Mouse (Mus musculus): Measurements from ENCODE around the gene Psme2. TPM values are rescaled to one million over a fixed set of nuclear protein-coding genes. Genes with fewer than 3 reads are reported as not detected.
A peak's percentile ranks its signal among the peaks of the same experiment; 100 is the strongest.

The Psme2 gene
- total RNA-seq, 2 experiments from 2014 or later: 400 to 422 TPM

DNA sequence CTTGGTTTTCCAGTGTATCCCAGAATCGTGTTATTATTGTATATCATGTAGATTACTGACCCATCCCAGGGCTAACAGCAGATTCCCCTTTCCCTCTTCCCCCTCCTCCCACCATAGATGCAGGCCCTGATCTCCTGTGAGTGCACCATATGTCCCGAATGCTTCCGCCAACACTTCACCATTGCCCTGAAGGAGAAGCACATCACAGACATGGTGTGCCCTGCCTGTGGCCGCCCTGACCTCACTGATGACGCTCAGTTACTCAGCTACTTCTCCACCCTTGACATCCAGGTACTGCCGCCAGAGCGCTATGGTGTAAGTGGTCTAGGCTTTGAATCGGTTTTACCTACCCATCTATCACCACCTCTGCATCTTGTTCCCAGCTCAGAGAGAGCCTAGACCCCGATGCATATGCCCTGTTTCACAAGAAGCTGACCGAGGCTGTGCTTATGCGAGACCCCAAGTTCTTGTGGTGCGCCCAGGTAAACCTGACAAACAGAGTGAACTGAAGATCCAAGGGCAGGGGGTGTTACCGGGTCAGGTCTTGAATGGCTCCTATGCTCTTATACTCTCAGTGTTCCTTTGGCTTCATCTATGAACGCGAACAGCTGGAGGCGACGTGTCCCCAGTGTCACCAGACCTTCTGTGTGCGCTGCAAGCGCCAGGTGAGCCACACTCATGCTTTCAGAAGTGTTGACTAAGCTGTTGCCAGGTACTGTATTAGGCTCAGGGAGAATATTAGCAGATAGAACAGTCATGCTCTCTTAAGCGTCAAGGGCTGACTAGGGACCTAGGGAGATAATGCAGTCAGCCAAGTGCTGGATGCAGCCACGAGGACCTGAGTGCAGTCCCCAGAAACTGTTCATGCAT, 7.8 kb upstream of the Psme2 start:
- DNase-seq (ENCODE audit: low spot score in 2 of 2): no peak

DNA sequence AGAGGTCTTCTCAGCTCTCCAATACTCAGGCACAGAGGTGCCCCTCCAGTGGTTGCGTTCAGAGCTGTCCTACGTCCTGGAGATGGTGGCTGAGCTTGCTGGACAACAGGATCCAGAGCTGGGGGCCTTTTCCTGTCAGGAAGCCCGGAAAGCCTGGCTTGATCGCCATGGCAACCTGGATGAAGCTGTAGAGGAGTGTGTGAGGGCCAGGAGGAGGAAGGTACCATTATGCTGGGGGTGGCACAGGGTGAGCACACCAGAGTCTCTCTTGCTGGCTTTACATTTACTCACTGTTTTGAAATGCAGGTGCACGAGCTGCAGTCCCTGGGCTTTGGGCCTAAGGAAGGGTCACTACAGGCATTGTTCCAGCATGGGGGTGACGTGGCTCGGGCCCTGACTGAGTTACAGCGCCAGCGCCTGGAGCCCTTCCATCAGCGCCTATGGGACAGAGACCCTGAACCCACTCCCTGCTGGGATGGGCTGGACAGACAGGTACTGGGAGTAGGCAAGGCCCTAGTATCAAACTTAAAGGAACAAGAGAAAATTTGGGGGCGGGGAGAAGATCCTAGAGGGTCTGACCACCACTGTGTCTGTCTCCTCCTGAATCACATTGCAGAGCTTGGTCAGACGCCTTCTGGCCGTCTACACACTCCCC, 5.2 kb upstream of the Psme2 start:
- no peak for DNase-seq (ENCODE audit: low spot score in 2 of 2)

DNA sequence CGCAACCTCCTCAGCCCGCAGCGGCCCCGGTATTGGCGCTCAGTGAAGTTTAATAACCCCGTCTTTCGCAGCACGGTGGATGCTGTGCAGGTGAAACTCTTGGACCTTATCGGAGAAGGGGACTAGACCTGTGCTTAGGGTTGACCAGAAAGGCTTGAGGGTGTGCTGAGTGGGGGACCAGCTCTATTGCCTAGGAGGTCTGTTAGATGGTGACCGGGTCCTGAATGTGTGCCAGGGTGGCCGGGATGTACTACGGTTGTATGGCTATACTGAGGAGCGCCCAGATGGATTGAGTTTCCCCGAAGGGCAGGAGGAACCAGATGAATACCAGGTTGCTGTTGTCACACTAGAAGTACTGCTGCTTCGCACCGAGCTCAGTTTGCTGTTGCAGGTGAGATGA, 1.3 kb upstream of the Psme2 start:
- DNase-seq (ENCODE audit: low spot score in 2 of 2): no peak

DNA sequence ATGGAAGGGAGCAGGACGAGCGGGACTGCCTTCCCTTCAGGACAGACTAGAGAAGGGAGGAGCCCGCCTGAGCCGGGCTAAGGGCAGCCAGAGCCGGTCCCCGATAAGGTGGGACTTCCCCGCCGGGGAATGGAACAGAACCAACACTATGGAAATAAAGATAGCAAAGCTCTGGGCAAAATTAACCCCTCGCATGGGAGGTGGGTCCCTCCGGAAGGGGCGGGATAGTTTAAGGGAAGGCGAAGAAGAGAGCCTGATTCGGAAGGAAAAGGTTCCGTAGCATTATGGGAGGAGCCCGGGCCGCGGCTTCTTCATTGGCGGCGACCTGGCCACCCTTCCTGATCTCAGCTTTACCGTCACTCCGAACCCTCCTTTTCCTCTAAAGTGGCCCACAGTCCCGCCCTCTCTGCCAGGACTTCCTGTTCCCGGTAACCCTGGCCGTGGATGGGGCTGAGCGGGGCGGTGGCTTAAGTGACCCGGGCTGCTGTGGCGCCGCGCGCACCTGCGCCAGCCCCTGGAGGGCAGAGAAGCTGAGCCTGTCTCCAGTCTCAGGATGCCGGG, 498 bp upstream of the Psme2 start, which contains the start of gene Rnf31:
Gene Rnf31 (plus strand): TSS at position 378 of the 561 bp plus-strand sequence.
- DNase-seq (ENCODE audit: low spot score in 2 of 2): peak; percentile 85

DNA sequence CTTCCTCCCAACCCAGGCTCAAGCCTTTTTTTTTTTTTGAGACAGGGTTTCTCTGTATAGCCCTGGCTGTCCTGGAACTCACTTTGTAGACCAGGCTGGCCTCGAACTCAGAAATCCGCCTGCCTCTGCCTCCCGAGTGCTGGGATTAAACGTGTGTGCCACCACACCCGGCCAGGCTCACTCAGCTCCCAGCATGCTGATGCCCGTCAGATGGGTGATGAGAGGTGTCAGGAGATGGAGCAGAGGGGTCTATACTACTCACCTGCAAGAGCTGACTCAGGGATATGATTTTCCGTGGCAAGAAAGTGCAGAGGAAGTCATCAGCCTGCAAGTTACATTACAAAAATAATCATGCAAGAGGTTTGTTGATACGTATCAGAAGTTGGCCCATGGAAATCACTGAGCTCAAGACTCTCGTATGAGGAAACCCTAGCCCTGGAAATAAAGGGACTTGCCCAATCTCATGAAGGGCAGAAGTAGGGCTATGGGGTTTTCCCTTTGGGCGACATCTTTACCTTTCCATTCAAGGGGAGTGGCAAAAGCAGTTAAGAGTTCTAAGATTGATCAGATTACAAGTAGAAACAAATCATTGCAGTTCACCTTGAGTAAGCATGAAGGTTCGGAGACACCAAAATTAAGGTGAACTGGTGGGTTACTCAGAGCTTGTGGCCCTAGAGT, 1.0 kb downstream of the Psme2 start:
- no peak for DNase-seq (ENCODE audit: low spot score in 2 of 2)

DNA sequence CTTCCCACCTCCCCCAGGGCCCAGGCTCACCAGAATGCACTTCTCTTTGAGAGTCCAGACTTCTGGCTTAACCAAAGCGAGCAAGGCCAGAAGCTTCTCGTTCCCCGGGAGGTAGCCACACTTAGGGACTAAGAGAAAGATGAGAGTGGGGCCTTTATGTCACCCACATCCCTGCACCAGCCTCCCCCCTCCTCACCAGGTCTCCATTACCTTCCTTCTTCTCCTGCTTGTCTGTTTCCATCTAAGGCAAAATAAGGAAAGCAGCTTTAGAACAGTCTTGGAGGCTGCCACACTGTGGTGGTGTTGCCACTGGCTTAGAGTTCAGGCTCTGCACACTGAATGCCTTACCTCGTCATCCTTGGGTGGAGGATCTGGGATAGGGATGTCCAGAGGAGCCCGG, 1.6 kb downstream of the Psme2 start:
- DNase-seq (ENCODE audit: low spot score in 2 of 2): no peak

DNA sequence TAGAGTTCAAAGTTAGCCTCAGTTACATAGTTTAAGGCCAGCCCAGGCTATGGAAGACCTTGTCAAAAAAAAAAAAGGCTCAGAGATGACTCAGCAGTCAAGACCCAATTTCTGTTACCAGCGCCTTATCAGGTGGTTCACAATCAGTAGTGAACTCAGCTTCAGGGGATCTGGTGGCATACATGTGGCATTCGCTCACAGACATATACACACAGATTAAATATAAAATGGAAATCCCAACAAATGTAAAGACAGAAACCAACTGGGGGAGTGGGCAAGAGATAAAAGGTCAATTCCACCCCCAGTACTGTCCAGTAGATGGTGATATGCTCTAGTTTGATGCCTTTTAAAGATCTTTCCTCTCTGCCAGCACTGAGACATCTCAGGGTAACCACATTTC, 4.8 kb downstream of the Psme2 start:
- DNase-seq (ENCODE audit: low spot score in 2 of 2): no peak

DNA sequence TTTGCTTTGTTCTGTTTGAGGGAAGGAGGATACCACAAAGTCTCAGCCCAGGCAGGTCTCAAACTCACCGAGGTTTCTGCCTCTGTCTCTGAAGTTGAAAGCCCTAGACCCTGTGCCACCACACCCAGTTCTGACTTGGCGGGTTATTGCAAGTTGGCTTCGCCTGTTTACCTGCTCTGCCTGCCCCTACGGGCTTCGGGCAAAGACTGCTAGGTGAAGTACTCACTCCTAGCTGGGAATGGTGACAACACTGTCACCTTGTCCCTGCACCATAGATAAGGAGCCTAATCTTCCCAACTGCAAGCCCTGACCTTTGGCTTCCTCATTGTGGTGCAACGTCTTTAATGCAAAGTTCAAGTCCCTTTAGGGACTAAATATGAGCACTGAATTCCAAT, 5.3 kb downstream of the Psme2 start:
- no peak for DNase-seq (ENCODE audit: low spot score in 2 of 2)

DNA sequence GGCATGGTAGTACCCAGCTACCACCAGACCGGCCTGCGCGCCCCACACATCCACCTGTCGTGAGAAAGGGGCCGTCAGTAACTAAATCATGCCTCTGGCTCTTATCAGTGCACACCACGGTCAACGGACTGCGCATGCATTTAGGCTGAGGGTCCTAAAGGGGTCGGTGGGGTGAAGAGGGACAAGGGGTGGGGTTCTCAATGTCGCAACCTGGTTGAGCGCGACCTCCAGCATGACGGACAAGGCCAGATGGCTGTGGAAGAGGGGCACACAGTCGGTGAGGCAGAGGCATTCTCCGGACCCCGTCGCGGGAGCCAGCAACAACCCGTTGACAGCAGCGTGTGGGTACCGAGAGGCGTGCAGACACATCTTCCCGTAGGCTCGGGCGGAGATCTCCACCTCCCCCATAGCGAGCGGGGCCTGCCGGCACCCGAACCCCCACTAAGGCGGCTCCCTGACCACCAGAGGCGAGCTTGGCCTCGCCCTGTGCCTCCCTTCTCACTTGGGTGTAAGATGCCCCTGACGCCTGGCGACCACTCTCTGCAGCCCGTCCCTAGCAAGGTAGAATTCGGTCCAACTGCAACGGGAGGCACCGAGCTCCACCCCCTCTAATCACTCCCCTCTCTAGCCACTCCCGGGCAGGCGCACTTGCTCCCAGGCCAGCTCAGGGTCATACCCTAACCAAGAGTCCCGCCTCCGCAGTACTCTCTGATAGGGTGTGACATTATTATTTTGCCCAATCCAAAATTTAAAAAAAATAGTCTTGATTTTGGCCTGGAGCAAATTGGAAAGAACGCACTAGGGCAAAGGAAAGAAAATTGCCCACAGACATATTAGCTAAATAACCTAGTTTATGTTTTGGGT, 6.0 kb downstream of the Psme2 start, which contains the start of gene Emc9:
Gene Emc9 (minus strand): TSS at position 601 of the 864 bp plus-strand sequence.
- DNase-seq (ENCODE audit: low spot score in 2 of 2): peak; percentile 73 to 80

DNA sequence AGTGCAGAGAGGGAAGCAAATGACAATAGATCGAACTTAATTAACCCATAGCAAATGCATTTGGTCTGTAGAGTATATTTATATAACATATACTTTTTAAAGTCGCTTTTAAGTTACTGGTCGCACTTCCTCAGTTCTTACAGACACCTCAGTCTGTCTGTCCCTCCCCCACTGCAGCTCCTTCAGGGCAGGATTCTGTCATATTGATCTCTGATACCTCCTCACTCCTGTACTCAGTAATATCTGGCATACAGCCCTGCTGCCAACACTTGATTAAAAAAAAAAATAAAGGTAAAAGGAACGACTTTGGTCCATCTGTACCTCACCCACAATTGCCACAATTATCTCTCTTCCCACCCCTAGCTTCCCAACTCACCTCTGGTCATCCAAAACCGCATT, 6.6 kb downstream of the Psme2 start:
- no peak for DNase-seq (ENCODE audit: low spot score in 2 of 2)

DNA sequence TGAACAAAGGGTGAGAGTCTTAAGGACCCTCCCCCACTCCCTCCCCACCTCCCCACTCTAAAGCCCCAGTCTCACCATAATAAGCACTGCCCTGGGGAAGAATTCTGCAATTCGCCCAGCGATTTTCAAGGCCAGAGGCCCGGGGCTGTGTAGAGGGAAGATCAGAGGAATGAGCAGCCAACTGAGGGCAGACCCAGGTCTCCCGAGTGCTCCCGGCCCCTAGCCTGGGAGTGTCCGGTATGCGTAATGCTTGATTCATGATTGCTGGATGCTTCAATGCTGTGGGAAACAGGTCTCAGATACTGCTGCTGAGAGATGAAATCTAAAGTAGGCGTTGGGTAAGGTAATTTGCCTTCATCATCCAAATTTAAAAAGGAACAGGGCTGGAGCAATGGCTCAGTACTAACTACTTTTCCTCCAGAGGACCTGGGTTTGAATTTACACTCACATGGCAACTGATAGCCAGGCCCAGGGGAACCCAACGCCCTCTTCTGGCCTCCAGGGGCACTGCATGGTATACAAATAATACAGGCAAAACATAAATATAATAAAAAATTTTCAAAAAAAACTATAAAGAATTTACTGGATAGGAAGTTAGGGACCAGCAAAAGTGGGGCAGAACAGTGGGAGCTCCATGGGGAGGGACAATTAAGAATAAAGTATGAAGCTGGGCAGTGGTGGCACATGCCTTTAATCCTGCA, 8.8 kb downstream of the Psme2 start:
- DNase-seq (ENCODE audit: low spot score in 2 of 2): no peak

DNA sequence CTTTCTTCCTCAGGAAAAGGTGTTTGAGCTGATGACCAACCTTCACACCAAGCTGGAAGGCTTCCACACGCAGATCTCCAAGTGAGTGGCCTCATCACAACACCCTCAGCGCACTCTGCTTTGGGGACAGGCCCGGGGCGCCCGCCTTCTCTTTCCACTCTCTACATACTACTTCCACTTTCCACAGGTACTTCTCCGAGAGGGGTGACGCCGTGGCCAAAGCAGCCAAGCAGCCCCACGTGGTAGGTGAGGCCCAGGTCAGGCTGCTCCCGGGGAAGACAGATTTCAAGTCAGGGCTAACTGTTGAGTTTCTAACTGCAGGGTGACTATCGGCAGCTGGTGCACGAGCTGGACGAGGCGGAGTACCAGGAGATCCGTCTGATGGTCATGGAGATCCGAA, 10.2 kb downstream of the Psme2 start:
- DNase-seq (ENCODE audit: low spot score in 2 of 2): no peak

DNA sequence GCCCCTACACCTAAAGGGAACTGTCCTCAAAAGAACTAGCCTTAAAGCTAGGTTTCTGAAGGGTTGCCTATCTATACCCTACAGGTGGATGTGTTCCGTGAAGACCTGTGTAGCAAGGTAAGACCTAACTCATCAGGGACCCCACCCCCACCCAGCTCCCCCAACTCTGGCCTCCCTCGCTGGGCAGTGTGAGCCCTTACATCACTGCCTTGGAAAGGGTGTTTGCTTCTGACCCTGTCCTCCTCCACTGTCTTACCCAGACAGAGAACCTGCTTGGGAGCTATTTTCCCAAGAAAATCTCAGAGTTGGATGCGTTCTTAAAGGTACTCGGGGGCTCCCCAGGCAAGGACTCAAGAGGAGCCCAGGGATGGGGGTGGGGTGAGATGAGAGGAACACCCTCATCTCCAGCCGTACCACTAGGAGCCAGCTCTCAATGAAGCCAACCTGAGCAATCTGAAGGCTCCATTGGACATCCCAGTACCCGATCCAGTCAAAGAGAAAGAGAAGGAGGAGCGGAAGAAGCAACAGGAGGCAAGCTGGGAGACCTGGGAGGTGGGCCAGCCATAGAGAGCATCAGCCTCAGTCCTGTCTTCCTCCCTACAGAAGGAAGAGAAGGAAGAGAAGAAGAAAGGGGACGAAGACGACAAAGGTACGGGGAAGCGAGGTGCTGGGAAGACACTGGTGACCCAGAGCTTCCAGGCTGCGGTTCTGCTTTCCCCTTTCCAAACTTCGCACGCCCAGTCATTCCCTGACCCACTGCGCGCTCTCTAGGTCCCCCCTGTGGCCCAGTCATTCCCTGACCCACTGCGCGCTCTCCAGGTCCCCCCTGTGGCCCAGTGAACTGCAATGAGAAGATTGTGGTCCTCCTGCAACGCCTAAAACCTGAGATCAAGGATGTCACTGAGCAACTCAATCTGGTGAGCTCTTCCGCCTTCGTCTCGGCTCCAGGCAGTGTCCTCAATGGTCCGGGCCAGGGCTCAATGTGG, 11.1 kb downstream of the Psme2 start:
- DNase-seq (ENCODE audit: low spot score in 2 of 2): no peak

DNA sequence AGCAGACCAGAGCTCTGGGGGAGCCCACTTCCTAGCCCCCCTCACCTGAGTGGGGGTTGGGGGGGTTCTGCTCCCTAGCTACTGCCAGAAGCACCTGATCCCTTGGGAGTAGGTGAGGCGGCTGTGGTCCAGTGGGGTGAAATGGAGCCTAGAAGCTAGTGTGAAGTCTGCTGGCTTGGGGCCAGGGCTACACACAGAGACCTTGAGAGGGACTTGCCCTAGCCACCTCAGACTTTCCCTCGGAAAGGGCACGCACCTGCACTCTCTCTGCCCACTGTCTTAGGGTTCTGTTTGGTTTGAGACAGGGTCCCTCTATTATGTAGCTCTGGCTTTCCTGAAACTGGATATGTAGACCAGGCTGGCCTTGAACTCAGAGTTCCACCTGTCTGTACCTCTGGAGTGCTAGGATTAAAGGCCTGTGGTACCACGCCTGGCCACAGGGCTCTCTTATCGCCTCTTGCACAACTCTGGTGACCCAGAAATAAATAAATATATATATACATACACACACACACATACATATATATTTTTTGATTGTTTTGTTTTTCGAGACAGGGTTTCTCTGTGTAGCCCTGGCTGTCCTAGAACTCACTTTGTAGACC, 12.1 kb downstream of the Psme2 start:
- DNase-seq (ENCODE audit: low spot score in 2 of 2): peak; percentile 66 to 72

DNA sequence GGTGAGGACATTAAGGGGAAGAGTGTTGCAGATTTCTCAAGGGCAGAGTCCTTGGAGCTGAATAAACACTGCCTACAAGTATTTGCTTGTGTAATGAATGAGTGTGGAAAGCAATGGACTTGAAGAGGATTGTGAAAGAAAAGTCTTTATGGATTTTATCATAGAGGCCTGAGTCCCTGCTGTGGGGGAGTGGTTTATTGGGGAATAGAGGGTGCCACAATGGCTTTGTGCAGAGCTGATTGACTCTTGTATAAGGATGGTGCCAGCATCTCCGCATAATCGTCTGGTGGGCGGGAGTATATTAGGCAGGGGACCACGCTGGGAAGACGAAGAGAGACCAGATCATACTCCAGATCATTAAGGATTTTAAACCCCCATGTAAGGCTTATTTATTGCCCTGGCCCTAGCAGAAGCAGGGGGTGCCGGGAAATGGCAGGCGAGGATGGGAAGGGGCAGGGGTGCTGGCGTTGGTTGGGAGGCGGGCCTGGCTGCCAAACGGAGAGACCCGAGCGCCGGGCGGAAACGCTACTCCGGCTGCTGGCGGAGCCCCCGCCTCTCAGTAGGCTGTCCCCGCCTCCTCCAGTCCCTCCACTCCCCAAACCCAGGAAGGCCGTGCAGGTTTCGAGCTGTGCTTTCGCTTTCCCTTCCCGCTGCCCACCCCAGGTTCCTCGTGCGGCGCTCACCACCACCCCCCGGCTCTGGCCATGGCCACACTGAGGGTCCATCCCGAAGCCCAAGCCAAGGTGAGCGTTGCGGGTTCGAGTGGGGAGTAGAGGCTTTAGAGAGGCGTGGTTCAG, 12.8 kb downstream of the Psme2 start, which contains the start of gene Psme1:
Gene Psme1 (plus strand): TSS at position 253 of the 797 bp plus-strand sequence.
- DNase-seq (ENCODE audit: low spot score in 2 of 2): peak; percentile 75 to 77

DNA sequence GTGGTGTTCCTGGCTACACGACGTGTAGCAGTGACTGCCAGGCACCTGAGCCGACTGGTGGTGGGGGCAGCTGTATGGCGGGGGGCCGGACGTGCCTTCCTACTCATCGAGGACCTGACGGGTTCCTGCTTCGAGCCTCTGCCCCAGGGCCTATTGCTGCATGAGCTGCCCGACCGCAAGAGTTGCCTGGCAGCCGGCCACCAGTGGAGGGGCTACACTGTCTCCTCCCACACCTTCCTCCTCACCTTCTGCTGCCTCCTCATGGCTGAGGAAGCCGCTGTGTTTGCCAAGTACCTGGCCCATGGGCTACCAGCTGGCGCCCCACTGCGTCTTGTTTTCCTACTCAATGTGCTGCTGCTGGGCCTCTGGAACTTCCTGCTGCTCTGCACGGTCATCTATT, 14.5 kb downstream of the Psme2 start:
- DNase-seq (ENCODE audit: low spot score in 2 of 2): no peak

DNA sequence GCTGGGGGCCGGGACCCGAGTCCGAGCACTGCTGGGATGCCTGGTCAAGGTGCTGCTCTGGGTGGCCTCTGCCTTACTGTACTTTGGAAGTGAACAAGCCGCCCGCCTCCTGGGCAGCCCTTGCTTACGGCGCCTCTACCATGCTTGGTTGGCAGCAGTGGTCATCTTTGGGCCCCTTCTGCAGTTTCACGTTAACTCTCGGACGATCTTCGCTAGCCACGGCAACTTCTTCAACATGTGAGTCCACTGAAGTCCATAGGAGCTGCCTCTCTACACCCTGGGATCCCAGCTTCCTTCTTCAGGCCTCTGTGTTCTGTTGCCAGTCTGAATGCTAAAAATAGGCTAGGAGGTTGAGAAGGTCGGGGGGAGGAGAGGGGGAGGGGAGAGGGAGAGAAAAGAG, 15.2 kb downstream of the Psme2 start:
- DNase-seq (ENCODE audit: low spot score in 2 of 2): no peak

Measured in adrenal gland, adult 18-20 months (tissue).